Mouse (Mus musculus): ENCODE measurements at regions not wholly inside any gene's neighbourhood (a gene's known extent, or its start where the extent isn't known, plus 50 kb on each side); places are given as distances from the start of the nearest gene placed in this dataset.

DNA sequence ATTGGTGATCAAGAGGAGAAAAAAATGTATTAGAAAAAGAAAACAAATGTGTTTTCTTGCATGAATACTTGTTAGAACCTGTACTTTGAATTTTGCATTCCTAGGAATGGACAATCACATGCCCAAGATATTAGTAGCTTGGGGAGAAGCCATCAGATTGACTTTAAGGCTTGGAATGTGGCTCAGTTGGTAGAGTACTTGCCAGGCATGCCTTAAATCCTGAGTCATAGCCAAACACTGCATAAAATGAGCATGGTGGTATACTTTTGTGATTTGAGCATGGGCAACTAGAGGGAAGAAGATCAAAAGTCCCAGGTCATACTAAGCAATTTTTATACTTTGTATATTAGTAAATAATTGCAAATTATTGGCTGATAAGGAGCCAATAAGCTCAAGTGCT lies 442.6 kb upstream of the Dpp10 start:
- TF ChIP-seq POLR2A (IDR thresholded peaks at IDR 0.05; ENCODE audit: borderline replicate concordance, insufficient read depth, low read length) (no peak), CTCF (IDR thresholded peaks at IDR 0.05; ENCODE audit: borderline replicate concordance, insufficient read depth, low read depth, low read length) (no peak)
